Comparison of ENCODE assay signal across 8 mouse cellular contexts in the genomic region with DNA sequence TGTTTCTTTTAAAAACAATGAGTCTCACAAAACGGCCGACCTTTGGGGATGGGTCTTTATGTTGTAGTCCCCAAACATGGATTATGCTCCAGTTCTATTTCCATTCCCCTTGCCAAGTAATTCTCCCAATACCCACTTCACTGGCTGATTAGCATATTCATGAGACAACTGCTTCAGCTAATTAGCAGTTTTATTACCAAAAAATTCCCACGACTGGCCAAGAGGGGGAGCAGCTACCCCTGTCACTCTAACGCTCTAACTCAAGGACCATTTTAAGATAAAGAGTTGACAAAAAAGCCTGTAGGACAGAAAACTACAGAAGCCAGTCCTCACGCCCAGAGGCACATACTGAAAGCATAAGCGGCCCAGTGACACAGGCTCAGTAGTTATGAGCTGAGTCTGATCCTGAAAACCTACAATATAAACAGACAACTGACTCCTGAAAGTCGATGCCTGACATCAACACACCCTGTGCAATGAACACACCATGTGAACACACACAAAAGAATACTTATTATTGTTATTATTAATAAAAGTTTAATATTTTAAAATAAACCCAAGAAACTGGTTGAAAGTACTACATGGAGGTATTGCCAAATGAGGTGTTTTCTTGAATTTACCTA.
DNase-seq lines count a peak whose midpoint lies in the region; TF ChIP-seq lines count a peak whose summit lies in the region.

No protein-coding gene starts in this region.

- TF ChIP-seq POLR2A in brain, embryonic 14.5 days (IDR thresholded peaks at IDR 0.05; ENCODE audit: borderline replicate concordance, extremely low read depth, insufficient read depth, insufficient read length, poor library complexity, severe bottlenecking) = no peak

- intact Hi-C loops in heart, postnatal 36 days (cut with DNase I) = loop anchor here (1.0 to 10.0 kb wide), 4 partner anchors 77 to 287 kb away; a partner anchor contains a TSS
- intact Hi-C loops in left cerebral cortex, postnatal 4 days (cut with DNase I) = no loop called here

- peak; percentile 4 for DNase-seq in gastrocnemius, adult 18-20 months (ENCODE audit: low spot score)
- DNase-seq in gastrocnemius, adult 8-10 months (ENCODE audit: low spot score in 2 of 2) = no peak
- peak; percentile 7 for DNase-seq in 416B (ENCODE audit: low read depth)
- peak; percentile 93 for DNase-seq in brain, embryonic 14.5 days (ENCODE audit: low read depth)
- DNase-seq in heart, postnatal 36 days = peak; percentile 18 to 20
- peak; percentile 62 for DNase-seq in left cerebral cortex, postnatal 4 days
- DNase-seq in retina, embryonic 14.5 days (ENCODE audit: low spot score) = peak; percentile 63
- no peak for DNase-seq in urinary bladder, postnatal 4 days (ENCODE audit: low spot score in 2 of 2)

- TF ChIP-seq CTCF in brain, embryonic 14.5 days (IDR thresholded peaks at IDR 0.05; ENCODE audit: borderline replicate concordance, extremely low read depth, insufficient read depth, insufficient read length) = peak; percentile 41; the same call in 1 of the 2 replicates

Comparison
In these comparisons a context has a peak if more than half of its experiments do, and no peak if none do; other contexts are left out.
1. DNase-seq: peak in gastrocnemius, adult 18-20 months (single experiment), 416B (single experiment), brain, embryonic 14.5 days (single experiment), heart, postnatal 36 days (2 of 2), left cerebral cortex, postnatal 4 days (single experiment) and retina, embryonic 14.5 days (single experiment); none in gastrocnemius, adult 8-10 months (0 of 2) and urinary bladder, postnatal 4 days (0 of 2).